15 mouse cellular contexts compared by ENCODE assay signal in genomic region chr4:107130534-107130933, GRCm38 (mm10). TPM values are rescaled to one million over a fixed set of nuclear protein-coding genes. Genes with fewer than 3 reads are reported as not detected.
DNase-seq lines count a peak whose midpoint lies in the region; ATAC-seq lines count a peak whose summit lies in the region.
"Had no signal": no experiment of that assay in that cellular context is flagged by ENCODE, and none has a peak within 500 bp of the region (broad histone marks: within the 10 kb centered on the region; RNA-seq: fewer than 3 reads in every experiment).

No protein-coding gene starts in this region.

- H3K4me1 ChIP-seq in hindbrain, embryonic 10.5 days (replicated peaks): peaks cover 59% of the 10 kb centered on the region
- H3K4me1 ChIP-seq in hindbrain, embryonic 12.5 days: peaks cover 49% of the 10 kb centered on the region
- H3K4me1 ChIP-seq in neural tube, embryonic 13.5 days (replicated peaks): peaks cover 58% of the 10 kb centered on the region
- peaks cover 51% of the 10 kb centered on the region for H3K4me1 ChIP-seq in limb, embryonic 12.5 days (replicated peaks)

- ATAC-seq in hindbrain, embryonic 12.5 days (ENCODE audit: low FRiP score): no peak
- no peak for ATAC-seq in neural tube, embryonic 13.5 days (ENCODE audit: low read depth)
- no peak for ATAC-seq in limb, embryonic 12.5 days (ENCODE audit: insufficient number of reproducible peaks, insufficient read depth, low FRiP score, low TSS enrichment, low read depth)
- ATAC-seq: forebrain, postnatal 0 days had no signal

- no peak overlapping the region for H3K4me3 ChIP-seq in hindbrain, embryonic 10.5 days
- no peak overlapping the region for H3K4me3 ChIP-seq in hindbrain, embryonic 12.5 days
- H3K4me3 ChIP-seq in neural tube, embryonic 13.5 days: no peak overlapping the region
- H3K4me3 ChIP-seq in limb, embryonic 12.5 days (replicated peaks): no peak overlapping the region
- H3K4me3 ChIP-seq: heart, adult 2 months; neural tube, embryonic 12.5 days had no signal

- H3K36me3 ChIP-seq in hindbrain, embryonic 10.5 days: no peaks in the 10 kb centered on the region
- no peaks in the 10 kb centered on the region for H3K36me3 ChIP-seq in hindbrain, embryonic 12.5 days
- no peaks in the 10 kb centered on the region for H3K36me3 ChIP-seq in neural tube, embryonic 13.5 days
- no peaks in the 10 kb centered on the region for H3K36me3 ChIP-seq in limb, embryonic 12.5 days
- H3K36me3 ChIP-seq: neural tube, embryonic 12.5 days had no signal

- DNase-seq in hindbrain, embryonic 10.5 days (ENCODE audit: low spot score): no peak
- no peak for DNase-seq in neural tube, embryonic 10.5 days (ENCODE audit: extremely low spot score, low spot score)
- no peak for DNase-seq in adrenal gland, adult 8-10 months
- DNase-seq in gastrocnemius, postnatal 4 days (ENCODE audit: low spot score in 2 of 2): no peak
- no peak for DNase-seq in urinary bladder, postnatal 36 days (ENCODE audit: low spot score in 2 of 2)
- DNase-seq: adrenal gland, postnatal 14 days; cerebellum, postnatal 25 days; forebrain, postnatal 0 days; lung, postnatal 14 days had no signal

- peaks cover 5% of the 10 kb centered on the region; the same call in 1 of the 2 replicates for H3K27me3 ChIP-seq in hindbrain, embryonic 10.5 days (ENCODE audit: insufficient read depth, poor library complexity, severe bottlenecking)
- no peaks in the 10 kb centered on the region for H3K27me3 ChIP-seq in hindbrain, embryonic 12.5 days
- H3K27me3 ChIP-seq in neural tube, embryonic 13.5 days: no peaks in the 10 kb centered on the region
- no peaks in the 10 kb centered on the region for H3K27me3 ChIP-seq in limb, embryonic 12.5 days
- H3K27me3 ChIP-seq: neural tube, embryonic 12.5 days had no signal

- WGBS in hindbrain, embryonic 10.5 days: 21% methylated on average over 9 of the region's 9 CpGs
- WGBS in hindbrain, embryonic 12.5 days: 25% methylated on average over 9 of the region's 9 CpGs
- WGBS in neural tube, embryonic 13.5 days: 19% methylated on average over 9 of the region's 9 CpGs
- WGBS in limb, embryonic 12.5 days: 29% methylated on average over 9 of the region's 9 CpGs

- no peaks in the 10 kb centered on the region for H3K9me3 ChIP-seq in hindbrain, embryonic 10.5 days
- no peaks in the 10 kb centered on the region for H3K9me3 ChIP-seq in hindbrain, embryonic 12.5 days (replicated peaks)
- H3K9me3 ChIP-seq in neural tube, embryonic 13.5 days: no peaks in the 10 kb centered on the region
- no peaks in the 10 kb centered on the region for H3K9me3 ChIP-seq in limb, embryonic 12.5 days
- H3K9me3 ChIP-seq: neural tube, embryonic 12.5 days had no signal

- H3K27ac ChIP-seq in hindbrain, embryonic 10.5 days: peak overlapping the region; percentile 57
- H3K27ac ChIP-seq in hindbrain, embryonic 12.5 days: no peak overlapping the region
- H3K27ac ChIP-seq in neural tube, embryonic 13.5 days (replicated peaks): 0 out of 2 replicates have a peak overlapping the region, but pooled peaks have one; percentile 28
- H3K27ac ChIP-seq in limb, embryonic 12.5 days: 0 out of 2 replicates have a peak overlapping the region, but pooled peaks have one; percentile 4
- H3K27ac ChIP-seq: heart, adult 2 months; neural tube, embryonic 12.5 days had no signal

- no peak overlapping the region for H3K9ac ChIP-seq in hindbrain, embryonic 12.5 days
- no peak overlapping the region for H3K9ac ChIP-seq in neural tube, embryonic 13.5 days
- H3K9ac ChIP-seq in limb, embryonic 12.5 days (replicated peaks): no peak overlapping the region
- H3K9ac ChIP-seq: forebrain, postnatal 0 days; neural tube, embryonic 12.5 days had no signal

- H3K4me2 ChIP-seq in hindbrain, embryonic 12.5 days (replicated peaks): no peak overlapping the region
- H3K4me2 ChIP-seq in neural tube, embryonic 13.5 days: no peak overlapping the region
- H3K4me2 ChIP-seq in limb, embryonic 12.5 days: no peak overlapping the region
- H3K4me2 ChIP-seq: neural tube, embryonic 12.5 days had no signal

RNA-seq across cellular contexts. Expression of gene Cdcp2, which starts 33.8 kb away (rescaled TPM):
- 0.30 TPM in 2 replicates for polyA plus RNA-seq in hindbrain, embryonic 10.5 days (2016; fragmentation: Nextera tagmentation; extraction: Ambion mirVana)
- 0.10 TPM in 1 of 2 replicates, not detected in the other for polyA plus RNA-seq in hindbrain, embryonic 12.5 days (2016; fragmentation: Nextera tagmentation; extraction: Ambion mirVana)
- not detected in 2 replicates for polyA plus RNA-seq in neural tube, embryonic 13.5 days (2015; fragmentation: Nextera tagmentation; extraction: Ambion mirVana)
- not detected in 2 replicates for polyA plus RNA-seq in limb, embryonic 12.5 days (2016; fragmentation: Nextera tagmentation; extraction: Ambion mirVana)
- under 1 TPM; 0.09 to 0.14 (median 0.12) TPM for total RNA-seq in adrenal gland, adult 8-10 months (2022)
- not detected for total RNA-seq in gastrocnemius, postnatal 4 days (2021)
- total RNA-seq: adrenal gland, postnatal 14 days; forebrain, postnatal 0 days; heart, adult 2 months; left cerebral cortex, adult 8-10 months had no signal
- polyA plus RNA-seq: forebrain, postnatal 0 days; heart, adult 2 months had no signal

RNA-seq across cellular contexts. Expression of gene Tmem59, which starts 47.7 kb away (rescaled TPM):
- 289 and 340 TPM in 2 replicates for polyA plus RNA-seq in hindbrain, embryonic 10.5 days (2016; fragmentation: Nextera tagmentation; extraction: Ambion mirVana)
- 390 and 391 TPM in 2 replicates for polyA plus RNA-seq in hindbrain, embryonic 12.5 days (2016; fragmentation: Nextera tagmentation; extraction: Ambion mirVana)
- polyA plus RNA-seq in neural tube, embryonic 13.5 days (2015; fragmentation: Nextera tagmentation; extraction: Ambion mirVana): 441 and 449 TPM in 2 replicates
- 336 and 348 TPM in 2 replicates for polyA plus RNA-seq in limb, embryonic 12.5 days (2016; fragmentation: Nextera tagmentation; extraction: Ambion mirVana)
- 100 to 1,000 TPM; 451 to 533 (median 471) TPM for total RNA-seq in adrenal gland, adult 8-10 months (2022)
- 100 to 1,000 TPM; 142 to 149 TPM for total RNA-seq in gastrocnemius, postnatal 4 days (2021)

RNA-seq across cellular contexts. Expression of gene Tceanc2, which starts 48.4 kb away (rescaled TPM):
- 23.1 and 30.2 TPM in 2 replicates for polyA plus RNA-seq in hindbrain, embryonic 10.5 days (2016; fragmentation: Nextera tagmentation; extraction: Ambion mirVana)
- 20.8 and 35.2 TPM in 2 replicates for polyA plus RNA-seq in hindbrain, embryonic 12.5 days (2016; fragmentation: Nextera tagmentation; extraction: Ambion mirVana)
- polyA plus RNA-seq in neural tube, embryonic 13.5 days (2015; fragmentation: Nextera tagmentation; extraction: Ambion mirVana): 20.5 and 36.9 TPM in 2 replicates
- 18.6 and 24.7 TPM in 2 replicates for polyA plus RNA-seq in limb, embryonic 12.5 days (2016; fragmentation: Nextera tagmentation; extraction: Ambion mirVana)
- 10 to 100 TPM; 23.3 to 31.5 (median 27.7) TPM for total RNA-seq in adrenal gland, adult 8-10 months (2022)
- 10 to 100 TPM; 17.8 to 21.4 TPM for total RNA-seq in gastrocnemius, postnatal 4 days (2021)
